Mouse (Mus musculus) liver, adult (tissue): ENCODE data around the gene Lrrfip1.

Experiments
- GATA4 ChIP-seq: IDR thresholded peaks from 2 replicates; pipeline ENCODE4 v1.6.1; 2014; ENCODE audit warnings: mild to moderate bottlenecking, low read length; ENCODE audit not compliant: insufficient replicate concordance

Gene Lrrfip1

DNA sequence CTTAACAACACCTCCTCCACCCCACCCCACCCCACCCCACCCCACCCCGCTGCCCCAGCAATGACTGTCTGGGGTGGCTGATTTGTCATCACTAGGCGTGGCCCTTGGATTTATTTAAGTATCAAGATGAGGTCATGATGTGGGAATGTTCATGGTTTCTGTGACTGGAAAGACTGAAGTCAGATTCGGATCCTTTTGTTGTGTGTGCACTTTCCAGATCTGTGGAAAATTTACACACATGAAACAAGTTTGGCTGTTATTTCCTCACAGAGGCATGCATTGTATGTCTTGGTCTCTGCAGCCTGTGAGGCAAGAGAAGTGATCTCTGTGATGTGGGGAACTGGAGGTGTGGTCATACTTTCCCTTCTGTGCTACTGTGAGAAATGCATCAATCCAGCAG lies 96.7 kb downstream of the Lrrfip1 start:
- TF ChIP-seq GATA4 = no peak

DNA sequence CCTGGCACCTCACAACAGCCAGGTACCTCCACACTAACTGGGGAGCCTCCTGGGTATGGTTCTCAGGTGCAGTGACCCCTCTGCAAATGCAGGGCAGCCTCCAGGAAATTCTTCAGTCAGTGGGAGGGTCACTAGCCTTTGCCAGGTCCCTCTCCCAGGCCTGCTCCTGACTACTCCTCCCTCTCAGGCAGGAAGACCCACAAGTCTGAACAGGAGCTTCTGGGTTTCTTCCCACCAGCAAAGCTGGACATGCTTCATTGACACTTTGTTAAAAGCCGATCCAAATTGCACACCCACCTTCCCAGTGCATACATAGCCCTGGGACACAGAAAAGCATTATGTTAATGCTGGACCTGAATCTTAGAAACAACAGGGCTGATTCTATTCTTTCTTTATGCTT lies 97.3 kb downstream of the Lrrfip1 start:
- TF ChIP-seq GATA4 = no peak

DNA sequence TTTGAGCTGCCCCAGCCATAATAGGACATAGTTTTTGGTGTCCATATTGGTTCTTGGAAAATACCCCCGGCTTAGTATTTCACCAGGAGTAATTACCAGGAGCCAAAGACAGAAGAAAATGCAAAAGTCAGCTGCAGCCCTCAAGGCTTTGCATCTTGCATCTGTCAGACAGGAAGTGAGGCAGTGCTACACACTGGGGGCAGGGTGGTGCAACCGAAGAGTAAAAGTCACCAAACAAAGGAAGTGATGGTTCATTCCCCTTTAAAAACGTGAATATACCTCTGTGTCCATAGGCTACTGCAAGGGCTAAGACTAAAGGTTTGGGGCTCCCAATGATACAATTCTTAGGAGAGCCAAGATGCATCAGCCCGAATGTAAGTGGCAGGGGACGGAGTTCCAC lies 98.0 kb downstream of the Lrrfip1 start:
- no peak for TF ChIP-seq GATA4

DNA sequence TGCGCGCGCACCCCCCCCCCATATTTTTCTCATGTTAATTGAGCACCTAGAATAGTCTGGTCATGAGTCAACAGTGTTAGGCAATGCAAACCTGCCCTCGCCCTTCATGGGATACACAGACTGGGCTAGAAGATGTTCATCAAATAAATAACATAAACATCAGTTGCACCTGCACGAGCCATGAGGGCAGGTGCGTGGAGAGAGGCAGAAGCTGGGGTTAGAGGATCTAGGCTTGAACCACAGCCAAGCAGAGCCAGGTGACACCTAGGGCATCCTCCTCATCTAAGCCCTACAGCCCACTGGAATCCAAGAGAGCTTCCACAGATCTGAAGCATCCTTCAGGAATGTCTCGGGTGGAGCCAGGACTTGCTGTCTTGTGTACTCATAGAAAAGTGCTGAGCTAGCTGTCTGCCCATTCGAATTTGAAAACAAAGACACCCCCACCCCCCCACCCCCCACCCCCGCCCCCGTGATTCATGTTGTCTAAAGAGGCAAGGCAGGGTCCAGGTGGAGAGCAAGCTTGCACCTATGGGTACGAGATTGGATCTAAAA lies 98.8 kb downstream of the Lrrfip1 start:
- no peak for TF ChIP-seq GATA4

DNA sequence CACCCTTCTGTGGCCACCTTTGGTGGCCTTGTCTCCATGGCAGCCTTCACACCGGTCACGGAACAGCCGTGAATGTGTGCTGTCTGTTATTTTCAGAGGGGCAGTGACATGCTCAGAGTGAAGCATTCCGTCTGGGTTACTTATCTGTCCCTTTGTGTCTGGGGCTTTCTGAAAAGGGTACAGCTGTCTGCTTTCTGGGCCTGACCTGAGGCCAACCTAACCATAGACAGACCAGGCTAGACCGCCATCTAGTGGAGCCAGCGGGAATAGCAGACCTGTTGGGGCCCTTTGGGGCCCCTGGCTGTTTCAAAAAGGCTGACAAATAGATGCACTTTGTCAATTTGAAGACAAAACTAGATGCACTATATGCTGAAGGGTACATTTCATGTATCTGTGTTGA lies 100.3 kb downstream of the Lrrfip1 start:
- no peak for TF ChIP-seq GATA4

DNA sequence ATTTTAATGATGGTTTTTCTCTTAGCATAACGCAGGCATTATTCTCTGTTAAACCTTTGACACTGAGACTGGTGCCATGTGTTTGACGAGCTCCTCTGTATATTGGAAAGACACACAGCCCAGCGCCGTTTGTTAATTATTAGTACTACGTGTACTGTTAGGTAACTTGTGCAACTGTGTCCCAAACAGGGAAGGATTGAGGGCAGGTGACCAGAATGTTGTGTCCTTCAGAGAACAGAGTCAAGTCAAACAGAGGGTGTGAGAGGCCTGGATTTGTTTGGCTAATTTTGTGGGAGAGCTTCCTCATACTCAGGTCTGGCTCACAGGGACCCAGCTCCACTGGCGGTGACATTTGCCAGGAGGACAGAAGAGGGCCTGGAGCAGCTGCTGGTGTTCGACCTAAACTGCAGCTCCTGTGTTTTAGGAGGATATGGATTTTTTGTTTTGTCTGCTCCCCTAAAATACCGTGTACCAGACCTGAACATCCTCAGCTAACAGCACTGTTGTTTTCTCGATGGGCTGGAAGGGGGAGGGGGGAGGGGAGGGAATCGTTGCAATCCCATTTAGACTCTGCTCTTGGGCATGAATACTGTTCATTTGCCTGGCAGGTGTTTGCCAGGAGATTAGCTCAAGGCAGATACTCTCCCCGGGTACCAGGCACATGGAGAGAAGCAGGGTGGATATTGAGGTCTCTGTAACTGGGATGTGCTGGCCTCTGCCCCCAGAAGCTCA lies 103.3 kb downstream of the Lrrfip1 start:
- no peak for TF ChIP-seq GATA4

DNA sequence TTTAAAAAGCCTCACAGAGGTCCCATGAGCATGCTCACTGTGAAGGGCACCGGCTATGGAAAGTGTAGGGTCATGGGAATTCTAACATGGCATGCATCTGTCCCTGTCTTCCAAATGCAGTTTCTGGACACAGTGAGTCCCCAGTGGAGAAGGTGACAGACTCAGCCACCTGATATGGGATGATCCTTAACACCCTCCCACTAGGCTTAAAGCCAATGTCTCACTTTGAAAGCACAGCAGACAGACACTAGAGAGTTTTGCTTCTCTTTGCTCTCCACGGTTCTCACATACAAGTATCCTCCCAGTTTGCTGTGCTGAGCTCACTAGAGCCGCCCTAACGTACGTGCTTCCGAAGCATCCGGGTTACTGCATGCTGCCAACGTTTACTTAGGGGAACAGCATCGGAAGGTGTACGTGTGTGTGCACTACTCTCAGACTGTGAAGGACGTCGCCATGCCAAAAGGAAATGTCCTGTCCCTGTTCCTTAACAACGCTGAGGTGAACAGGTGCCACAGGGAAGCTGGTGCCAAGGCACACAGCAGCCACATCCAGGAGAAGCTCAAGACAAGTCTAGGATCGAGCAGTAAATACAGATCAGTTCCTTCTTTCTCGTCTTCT lies 104.9 kb downstream of the Lrrfip1 start:
- TF ChIP-seq GATA4 = no peak

DNA sequence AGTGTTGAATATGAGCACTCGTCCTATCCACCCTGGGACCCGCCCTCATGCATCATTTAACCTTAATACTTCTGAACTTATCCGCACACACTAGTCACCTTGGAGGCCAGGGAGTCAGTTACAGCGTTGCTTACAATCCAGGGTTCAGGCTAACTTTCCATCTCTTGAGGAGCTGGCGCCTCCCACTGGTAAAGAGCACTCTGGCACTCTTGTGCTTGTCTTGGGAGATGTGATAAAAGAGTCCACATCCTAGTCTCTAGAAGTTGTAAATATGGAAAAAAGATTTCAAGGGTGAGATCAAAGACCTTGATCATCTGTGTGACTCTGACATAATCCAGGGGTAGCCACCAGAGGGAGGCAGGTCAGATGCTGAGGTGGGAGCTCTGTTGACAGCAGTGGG lies 109.0 kb downstream of the Lrrfip1 start:
- TF ChIP-seq GATA4 = no peak

DNA sequence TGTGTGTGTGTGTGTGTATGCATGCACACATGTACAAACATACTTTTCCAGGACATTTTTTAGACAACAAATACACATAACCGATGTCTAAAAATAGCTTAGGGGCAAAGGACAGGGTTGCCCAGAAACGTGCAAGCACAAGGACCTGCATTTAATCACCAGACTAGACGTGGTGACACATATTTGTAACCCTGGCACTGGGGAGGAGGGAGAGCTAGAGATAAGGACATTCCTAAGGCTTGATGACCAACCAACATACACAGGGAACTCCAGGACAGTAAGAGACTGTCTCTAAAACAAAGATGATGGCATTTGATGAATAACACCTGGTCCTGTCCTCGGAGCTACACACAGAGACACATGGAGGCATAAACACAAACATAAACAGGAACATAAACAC lies 110.8 kb downstream of the Lrrfip1 start:
- TF ChIP-seq GATA4 = no peak

DNA sequence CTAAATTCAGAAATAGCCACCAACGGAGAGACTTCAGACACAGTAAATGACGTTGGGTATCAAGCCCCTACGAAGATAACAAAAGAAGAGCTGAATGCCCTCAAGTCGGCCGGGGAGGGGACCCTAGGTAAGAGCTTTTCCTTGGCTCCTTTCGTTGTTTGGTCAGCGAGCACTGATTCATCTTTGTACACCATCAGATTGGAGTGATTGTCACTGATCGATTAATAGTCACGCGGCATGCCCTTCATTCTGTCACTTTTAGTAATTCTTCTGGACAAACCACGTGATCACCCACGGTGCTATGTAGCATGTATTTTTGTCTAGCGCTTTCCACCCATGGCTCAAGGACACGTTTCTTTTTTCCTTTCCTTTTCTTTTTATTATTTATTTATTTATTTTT lies 113.6 kb downstream of the Lrrfip1 start:
- TF ChIP-seq GATA4 = no peak

DNA sequence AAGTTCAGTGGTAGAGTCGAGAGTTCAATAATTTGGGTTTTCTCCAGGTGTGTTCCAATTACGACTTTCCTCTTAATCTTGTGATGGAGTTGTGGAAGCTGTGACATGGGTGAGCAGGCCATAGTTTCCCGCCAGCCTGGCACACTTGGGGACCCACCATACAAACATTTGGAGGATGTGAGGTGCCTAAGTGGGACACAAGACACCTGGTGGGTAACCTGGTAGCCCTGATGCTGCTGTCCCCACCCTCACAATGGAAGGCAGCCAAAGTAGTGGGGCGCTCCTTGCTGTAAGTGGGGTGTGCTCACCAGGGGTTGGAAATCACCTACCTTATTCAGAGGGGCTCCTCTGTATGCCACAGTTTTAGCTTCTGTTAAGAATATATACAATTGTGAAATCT lies 114.1 kb downstream of the Lrrfip1 start:
- no peak for TF ChIP-seq GATA4

DNA sequence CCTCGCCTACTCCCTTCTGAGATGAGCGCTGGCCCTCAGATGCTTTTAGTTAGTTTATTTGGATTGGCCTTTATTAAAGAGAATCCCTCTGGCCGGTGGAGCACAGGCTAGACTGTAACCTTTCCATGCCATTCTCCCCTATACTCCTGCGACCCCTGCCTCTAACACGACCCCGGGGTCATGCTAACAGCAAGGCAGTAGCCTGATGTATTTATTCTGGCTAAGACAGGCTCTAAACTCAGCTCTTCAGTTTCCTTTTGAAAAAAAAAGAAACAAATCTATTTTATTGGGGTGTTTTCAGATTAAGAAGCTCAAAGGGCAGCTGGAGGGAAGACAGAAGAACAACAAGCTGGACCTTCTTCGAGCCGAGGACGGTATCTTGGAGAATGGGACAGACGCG lies 123.6 kb downstream of the Lrrfip1 start:
- no peak for TF ChIP-seq GATA4

DNA sequence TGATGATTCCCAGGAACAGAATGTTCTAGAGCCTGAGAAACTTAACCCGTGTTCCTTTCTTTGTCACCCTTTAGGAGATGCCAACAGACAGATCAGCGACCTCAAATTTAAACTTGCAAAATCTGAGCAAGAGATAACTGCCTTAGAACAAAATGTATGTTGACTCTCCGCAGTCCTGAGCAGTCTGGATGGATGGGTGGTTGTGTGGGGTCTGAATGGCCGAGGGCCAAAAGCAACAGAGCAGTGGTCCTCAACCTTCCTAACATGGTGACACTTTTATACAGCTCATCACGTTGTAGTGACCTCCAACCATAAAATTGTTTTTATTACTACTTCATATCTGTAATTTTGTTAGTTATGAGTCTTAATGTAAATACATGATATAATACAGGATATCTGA lies 124.5 kb downstream of the Lrrfip1 start:
- no peak for TF ChIP-seq GATA4

DNA sequence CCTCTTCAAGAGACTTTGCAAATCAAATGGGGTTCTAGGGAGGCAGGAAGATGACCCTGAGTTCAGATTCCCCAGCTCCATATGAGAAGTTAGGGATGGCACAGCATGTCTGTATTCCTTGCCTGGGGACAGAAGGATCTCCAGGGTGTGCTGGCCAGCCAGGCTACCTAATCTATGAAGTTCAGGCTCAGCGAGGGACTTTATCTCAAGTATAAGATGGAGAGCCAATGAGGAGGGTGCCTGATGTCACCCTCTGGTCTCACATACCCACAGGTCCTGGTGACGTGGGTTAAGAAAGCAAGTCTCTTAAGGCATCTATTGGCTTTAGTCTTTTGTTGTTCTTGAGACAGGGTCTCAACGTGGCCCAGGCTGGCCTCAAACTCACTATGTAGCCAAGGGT lies 124.9 kb downstream of the Lrrfip1 start:
- no peak for TF ChIP-seq GATA4

DNA sequence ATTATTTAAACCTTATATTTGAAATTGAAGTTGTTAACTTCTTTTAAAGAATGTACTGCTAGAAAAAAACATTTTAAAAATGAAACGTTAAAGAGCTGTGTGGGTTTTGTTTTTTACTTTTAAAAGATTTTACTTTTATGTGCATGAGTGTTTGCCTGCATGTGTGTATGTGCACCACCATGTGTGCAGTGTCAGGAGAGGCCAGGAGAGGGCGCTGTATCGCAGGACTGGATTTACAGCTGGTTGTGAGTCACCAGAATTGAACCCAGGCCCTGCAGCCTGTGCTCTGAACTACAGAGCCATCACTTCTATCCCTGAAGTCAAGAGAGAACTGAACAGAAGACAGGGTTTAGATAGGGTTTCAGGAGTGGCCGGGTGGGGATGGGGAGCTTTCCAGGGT lies 130.3 kb downstream of the Lrrfip1 start:
- no peak for TF ChIP-seq GATA4

DNA sequence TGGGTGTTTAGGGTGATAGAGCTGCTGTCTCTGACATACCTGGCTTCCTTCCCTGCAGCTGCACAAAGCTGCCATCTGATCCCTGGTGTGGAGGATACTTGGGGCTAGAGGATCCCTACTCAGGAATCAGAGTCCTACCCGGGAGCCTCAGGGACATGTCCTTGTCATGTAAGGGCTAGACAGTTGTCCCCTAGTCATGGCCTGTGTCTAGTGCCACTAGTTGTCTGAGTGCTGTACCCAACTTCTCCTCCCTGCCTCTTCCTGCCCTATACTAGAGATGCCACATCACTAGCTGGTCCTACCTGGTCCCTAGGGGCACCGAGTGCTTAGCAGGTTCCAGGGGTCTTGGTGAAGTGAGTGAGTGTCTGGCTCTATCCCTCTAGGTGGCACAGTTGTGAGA lies 138.5 kb downstream of the Lrrfip1 start:
- TF ChIP-seq GATA4 = no peak

DNA sequence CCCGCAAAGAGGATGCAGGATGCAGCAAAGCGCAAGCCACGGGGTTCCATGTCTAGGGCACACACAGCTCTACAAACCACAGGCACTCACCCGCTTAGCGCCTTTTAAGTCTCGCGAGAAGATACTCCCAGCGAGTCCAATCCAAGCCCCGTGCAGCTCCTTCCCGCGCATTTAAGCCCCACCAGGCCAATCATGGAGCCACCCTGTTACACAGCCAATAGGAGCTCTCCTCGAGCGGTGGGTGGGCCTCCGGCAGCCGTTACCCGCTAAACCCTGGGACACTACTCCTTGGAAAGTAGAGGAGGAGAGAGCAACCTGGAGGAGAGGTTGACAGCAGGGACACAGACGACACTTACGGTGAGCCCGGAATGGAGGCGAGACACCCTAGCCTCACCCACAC lies 146.3 kb downstream of the Lrrfip1 start, which contains the start of gene Rbm44:
Gene Rbm44 (plus strand): TSS at position 277 of the 400 bp plus-strand sequence.
- TF ChIP-seq GATA4 = no peak
